In genomic region chr1:161897235-161897634, GRCm38 (mm10) we compare ENCODE assay signal across 17 mouse cellular contexts. TPM values are rescaled to one million over a fixed set of nuclear protein-coding genes. Genes with fewer than 3 reads are reported as not detected.
DNase-seq lines count a peak whose midpoint lies in the region; ATAC-seq and TF ChIP-seq lines count a peak whose summit lies in the region.
"Had no signal": no experiment of that assay in that cellular context is flagged by ENCODE, and none has a peak within 500 bp of the region (broad histone marks: within the 10 kb centered on the region; RNA-seq: fewer than 3 reads in every experiment).

No protein-coding gene starts in this region.

- H3K4me3 ChIP-seq in liver, adult 2 months (ENCODE audit: insufficient read depth, low read depth, low read length), result no peak overlapping the region
- no peak overlapping the region for H3K4me3 ChIP-seq in liver, embryonic 11.5 days (ENCODE audit: low read depth, low read length)
- peak overlapping the region; percentile 28; the same call in 1 of the 2 replicates for H3K4me3 ChIP-seq in testis, adult 2 months (ENCODE audit: control insufficient read depth, low read depth, low read length)
- H3K4me3 ChIP-seq: embryonic facial prominence, embryonic 12.5 days; heart, embryonic 12.5 days; hindbrain, embryonic 10.5 days had no signal

- no peaks in the 10 kb centered on the region for H3K9me3 ChIP-seq in liver, embryonic 11.5 days (ENCODE audit: control insufficient read depth, low read length)
- H3K9me3 ChIP-seq: embryonic facial prominence, embryonic 12.5 days; heart, embryonic 12.5 days; hindbrain, embryonic 10.5 days had no signal

- TF ChIP-seq POLR2A in liver, adult 2 months (IDR thresholded peaks at IDR 0.05; ENCODE audit: extremely low read depth, insufficient read depth, low read length), result no peak
- TF ChIP-seq POLR2A in testis, adult 2 months (IDR thresholded peaks at IDR 0.05; ENCODE audit: control insufficient read depth, low read depth, low read length), result no peak

- peak; percentile 7 for DNase-seq in liver, adult 2 months (ENCODE audit: extremely low read depth, low read depth, low spot score)
- no peak for DNase-seq in liver, embryonic 11.5 days (ENCODE audit: low spot score)
- DNase-seq in testis, postnatal 14 days (ENCODE audit: low spot score), result no peak
- no peak for DNase-seq in layer of hippocampus, adult 11-12 months (ENCODE audit: low spot score)
- no peak for DNase-seq in cerebellum, adult 9-11 months
- DNase-seq: adrenal gland, postnatal 10 days; cerebellum, adult 11 months; cerebellum, adult 8-10 months; cerebellum, postnatal 25 days; gastrocnemius, postnatal 14 days had no signal

- H3K27me3 ChIP-seq in liver, adult 2 months (ENCODE audit: control insufficient read depth, insufficient read depth, low read length), result no peaks in the 10 kb centered on the region
- no peaks in the 10 kb centered on the region for H3K27me3 ChIP-seq in liver, embryonic 11.5 days (replicated peaks; ENCODE audit: control insufficient read depth, insufficient read depth, low read length)
- H3K27me3 ChIP-seq in testis, adult 2 months (ENCODE audit: control insufficient read depth, insufficient read depth, low read length), result no peaks in the 10 kb centered on the region
- H3K27me3 ChIP-seq: embryonic facial prominence, embryonic 12.5 days; heart, embryonic 12.5 days had no signal

- H3K9ac ChIP-seq in liver, adult 2 months (ENCODE audit: low read depth, low read length), result no peak overlapping the region
- H3K9ac ChIP-seq in liver, embryonic 11.5 days (ENCODE audit: low read depth, low read length), result no peak overlapping the region
- H3K9ac ChIP-seq: embryonic facial prominence, embryonic 12.5 days; heart, embryonic 12.5 days; hindbrain, embryonic 14.5 days had no signal

- 68% methylated on average over 8 of the region's 8 CpGs for WGBS in liver, adult 2 months
- 80% methylated on average over 8 of the region's 8 CpGs for WGBS in liver, embryonic 11.5 days

- H3K4me2 ChIP-seq in liver, embryonic 11.5 days, result no peak overlapping the region
- H3K4me2 ChIP-seq: embryonic facial prominence, embryonic 12.5 days; heart, embryonic 12.5 days; hindbrain, embryonic 14.5 days had no signal

- no peak for TF ChIP-seq CTCF in liver, adult 2 months (IDR thresholded peaks at IDR 0.05; ENCODE audit: low read depth, low read length)
- no peak for TF ChIP-seq CTCF in testis, adult 2 months (IDR thresholded peaks at IDR 0.05; ENCODE audit: control insufficient read depth, insufficient read depth, insufficient replicate concordance, low read depth, low read length)

- H3K79me2 ChIP-seq in liver, adult 2 months (ENCODE audit: control insufficient read depth, insufficient read depth, low read length), result no peaks in the 10 kb centered on the region

- no peak for ATAC-seq in liver, embryonic 11.5 days (replicated peaks; ENCODE audit: low FRiP score)
- ATAC-seq in monocyte, adult 5-6 weeks (replicated peaks; ENCODE audit: insufficient number of reproducible peaks, low FRiP score, low TSS enrichment, poor library complexity, severe bottlenecking), result peak; percentile 24; the same call in 1 of the 2 replicates
- ATAC-seq: forebrain, embryonic 16.5 days had no signal

- no peaks in the 10 kb centered on the region for H3K4me1 ChIP-seq in liver, adult 2 months (ENCODE audit: control insufficient read depth, insufficient read depth, low read length)
- H3K4me1 ChIP-seq in liver, embryonic 11.5 days (replicated peaks; ENCODE audit: control insufficient read depth, insufficient read depth, low read length), result peaks cover 21% of the 10 kb centered on the region
- H3K4me1 ChIP-seq in testis, adult 2 months (ENCODE audit: control insufficient read depth, insufficient read depth, low read length), result 0 out of 2 replicates have a peak, but pooled peaks cover 2% of the 10 kb centered on the region
- H3K4me1 ChIP-seq: embryonic facial prominence, embryonic 12.5 days; hindbrain, embryonic 10.5 days had no signal

- no peak overlapping the region for H3K27ac ChIP-seq in liver, adult 2 months (replicated peaks; ENCODE audit: insufficient read depth, low read depth, low read length)
- H3K27ac ChIP-seq in liver, embryonic 11.5 days (ENCODE audit: low read depth, low read length), result no peak overlapping the region; the same call in 1 of the 2 replicates
- no peak overlapping the region for H3K27ac ChIP-seq in testis, adult 2 months (ENCODE audit: control insufficient read depth, insufficient read depth, low read depth, low read length)
- H3K27ac ChIP-seq: embryonic facial prominence, embryonic 12.5 days; hindbrain, embryonic 10.5 days; hindbrain, embryonic 14.5 days had no signal

- no peaks in the 10 kb centered on the region for H3K36me3 ChIP-seq in liver, adult 2 months (ENCODE audit: control insufficient read depth, insufficient read depth, low read length)
- H3K36me3 ChIP-seq in liver, embryonic 11.5 days (ENCODE audit: control insufficient read depth, insufficient read depth, low read length), result no peaks in the 10 kb centered on the region
- H3K36me3 ChIP-seq in testis, adult 2 months (ENCODE audit: control insufficient read depth, insufficient read depth, low read length), result no peaks in the 10 kb centered on the region
- H3K36me3 ChIP-seq: embryonic facial prominence, embryonic 12.5 days; heart, embryonic 12.5 days; hindbrain, embryonic 10.5 days had no signal

RNA-seq across cellular contexts. Expression of gene Suco, which starts 20.8 kb away (rescaled TPM):
- 9.7 and 14.7 TPM in 2 replicates for total RNA-seq in liver, adult 2 months (2014; rRNA removed)
- polyA plus RNA-seq in liver, adult 2 months (2012; rRNA removed), result 0.95 and 1.4 TPM in 2 replicates
- polyA plus RNA-seq in liver, embryonic 11.5 days (2014; fragmentation: Nextera tagmentation; extraction: Ambion mirVana), result 16.7 and 22.3 TPM in 2 replicates
- polyA plus RNA-seq in testis, adult 2 months (2012; rRNA removed), result 18.6 and 25.4 TPM in 2 replicates
- 123 to 163 TPM (median 160 TPM) in 3 replicates for total RNA-seq in monocyte, adult 5-6 weeks (2017)
